Mouse (Mus musculus): ENCODE measurements around the gene Hibadh. TPM values are rescaled to one million over a fixed set of nuclear protein-coding genes. Genes with fewer than 3 reads are reported as not detected.

Hibadh gene
- polyA plus RNA-seq, 1 experiment from 2014 or later = 69.2 TPM

DNA sequence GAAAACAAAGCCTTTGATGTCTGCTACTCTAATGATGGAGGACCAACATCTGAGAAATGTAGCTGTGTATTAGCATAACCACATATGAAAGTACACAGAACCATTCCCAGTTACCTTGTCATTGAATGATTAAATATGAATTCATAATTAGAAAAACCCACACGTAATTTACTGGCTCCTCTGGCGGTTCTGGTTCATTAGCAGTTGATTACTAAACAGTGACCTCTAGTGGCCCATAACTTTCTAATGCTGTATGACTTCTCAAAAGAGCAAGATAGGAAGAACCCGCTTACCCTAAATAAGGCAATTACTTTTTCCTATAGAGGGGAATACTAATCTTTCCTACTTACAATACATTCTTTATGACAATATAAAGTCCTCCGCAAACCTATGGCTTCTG lies 62.9 kb downstream of the Hibadh start:
- no peak overlapping the region for H3K4me2 ChIP-seq (ENCODE audit: low read length)
- no peak for ATAC-seq (replicated peaks; ENCODE audit: low FRiP score, low TSS enrichment, low read depth)
- no peak overlapping the region for H3K9ac ChIP-seq (ENCODE audit: low read length)
- H3K27ac ChIP-seq (ENCODE audit: low read depth) = no peak overlapping the region
- 0 out of 2 replicates have a peak, but pooled peaks cover 2% of the 10 kb centered on the region for H3K36me3 ChIP-seq (ENCODE audit: control insufficient read depth, insufficient read depth, low read length)
- H3K4me3 ChIP-seq (ENCODE audit: low read depth, low read length) = no peak overlapping the region
- WGBS = 25% methylated on average over 4 of the region's 4 CpGs
- H3K27me3 ChIP-seq (replicated peaks; ENCODE audit: control insufficient read depth, insufficient read depth, low read length) = no peaks in the 10 kb centered on the region
- DNase-seq (ENCODE audit: low spot score) = no peak
- H3K4me1 ChIP-seq (replicated peaks; ENCODE audit: control insufficient read depth, insufficient read depth, low read length) = 0 out of 2 replicates have a peak, but pooled peaks cover 3% of the 10 kb centered on the region
- H3K9me3 ChIP-seq (ENCODE audit: control insufficient read depth, low read length) = no peaks in the 10 kb centered on the region

- no peak for ATAC-seq (replicated peaks; ENCODE audit: low FRiP score, low TSS enrichment, low read depth)
Measured at GRCm38 (mm10) chr6:52568706-52569105, 71.5 kb downstream of the Hibadh start.

GRCm38 (mm10) chr6:52567327-52568299 lies 72.6 kb downstream of the Hibadh start:
- Histone ChIP-seq H3K36me3 (ENCODE audit: control insufficient read depth, insufficient read depth, low read length) (no peaks in the 10 kb centered on the region), H3K4me1 (replicated peaks; ENCODE audit: control insufficient read depth, insufficient read depth, low read length) (peaks cover 9% of the 10 kb centered on the region), H3K4me2 (ENCODE audit: low read length) (no peak overlapping the region), H3K9ac (ENCODE audit: low read length) (no peak overlapping the region), H3K27me3 (replicated peaks; ENCODE audit: control insufficient read depth, insufficient read depth, low read length) (no peaks in the 10 kb centered on the region), H3K4me3 (ENCODE audit: low read depth, low read length) (no peak overlapping the region), H3K27ac (ENCODE audit: low read depth) (no peak overlapping the region), H3K9me3 (ENCODE audit: control insufficient read depth, low read length) (no peaks in the 10 kb centered on the region)
- 41% methylated on average over 20 of the region's 20 CpGs for WGBS
- ATAC-seq (replicated peaks; ENCODE audit: low FRiP score, low TSS enrichment, low read depth) (no peak), DNase-seq (ENCODE audit: low spot score) (no peak)

More at GRCm38 (mm10) chr6:52568706-52569105, 71.5 kb downstream of the Hibadh start:
- no peak overlapping the region for H3K27ac ChIP-seq (ENCODE audit: low read depth)
- H3K27me3 ChIP-seq (replicated peaks; ENCODE audit: control insufficient read depth, insufficient read depth, low read length) = no peaks in the 10 kb centered on the region
- no peak overlapping the region for H3K4me3 ChIP-seq (ENCODE audit: low read depth, low read length)
- H3K4me2 ChIP-seq (ENCODE audit: low read length) = no peak overlapping the region
- no peaks in the 10 kb centered on the region for H3K9me3 ChIP-seq (ENCODE audit: control insufficient read depth, low read length)
- H3K36me3 ChIP-seq (ENCODE audit: control insufficient read depth, insufficient read depth, low read length) = 0 out of 2 replicates have a peak, but pooled peaks cover 2% of the 10 kb centered on the region
- no peak for DNase-seq (ENCODE audit: low spot score)
- peaks cover 9% of the 10 kb centered on the region for H3K4me1 ChIP-seq (replicated peaks; ENCODE audit: control insufficient read depth, insufficient read depth, low read length)
- no peak overlapping the region for H3K9ac ChIP-seq (ENCODE audit: low read length)
- WGBS = 81% methylated on average over 6 of the region's 6 CpGs

GRCm38 (mm10) chr6:52565210-52565609 lies 75.0 kb downstream of the Hibadh start:
- no peaks in the 10 kb centered on the region for H3K9me3 ChIP-seq (ENCODE audit: control insufficient read depth, low read length)
- 73% methylated on average over 5 of the region's 5 CpGs for WGBS
- H3K27me3 ChIP-seq (replicated peaks; ENCODE audit: control insufficient read depth, insufficient read depth, low read length) = no peaks in the 10 kb centered on the region
- no peak overlapping the region for H3K27ac ChIP-seq (ENCODE audit: low read depth)
- no peak overlapping the region for H3K4me3 ChIP-seq (ENCODE audit: low read depth, low read length)
- no peak for ATAC-seq (replicated peaks; ENCODE audit: low FRiP score, low TSS enrichment, low read depth)
- H3K36me3 ChIP-seq (ENCODE audit: control insufficient read depth, insufficient read depth, low read length) = no peaks in the 10 kb centered on the region
- no peak overlapping the region for H3K4me2 ChIP-seq (ENCODE audit: low read length)
- no peak overlapping the region for H3K9ac ChIP-seq (ENCODE audit: low read length)
- no peak for DNase-seq (ENCODE audit: low spot score)
- peaks cover 9% of the 10 kb centered on the region for H3K4me1 ChIP-seq (replicated peaks; ENCODE audit: control insufficient read depth, insufficient read depth, low read length)

DNA sequence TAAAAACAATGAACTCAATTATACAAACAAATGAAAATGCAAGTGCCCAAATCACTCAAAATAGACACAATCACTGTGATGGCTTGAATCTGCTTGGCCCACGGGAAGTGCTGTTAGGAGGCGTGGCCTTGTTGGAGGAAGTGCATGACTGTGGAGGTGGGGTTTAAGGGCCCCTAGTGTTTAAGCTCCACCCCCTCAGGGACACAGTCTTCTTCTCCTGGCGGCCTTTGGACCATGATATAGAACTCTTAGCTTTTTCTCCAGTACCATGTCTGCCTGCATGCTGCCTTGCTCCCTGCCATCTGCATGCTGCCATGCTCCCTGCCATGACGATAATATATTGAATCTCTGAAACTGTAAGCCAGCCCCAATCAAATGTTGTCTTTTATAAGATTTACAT lies 77.2 kb downstream of the Hibadh start:
- Histone ChIP-seq H3K9me3 (ENCODE audit: control insufficient read depth, low read length) (no peaks in the 10 kb centered on the region), H3K36me3 (ENCODE audit: control insufficient read depth, insufficient read depth, low read length) (no peaks in the 10 kb centered on the region), H3K27ac (ENCODE audit: low read depth) (no peak overlapping the region), H3K4me3 (ENCODE audit: low read depth, low read length) (no peak overlapping the region), H3K4me2 (ENCODE audit: low read length) (no peak overlapping the region), H3K9ac (ENCODE audit: low read length) (no peak overlapping the region), H3K27me3 (replicated peaks; ENCODE audit: control insufficient read depth, insufficient read depth, low read length) (no peaks in the 10 kb centered on the region), H3K4me1 (replicated peaks; ENCODE audit: control insufficient read depth, insufficient read depth, low read length) (peaks cover 9% of the 10 kb centered on the region)
- WGBS = 88% methylated on average over 4 of the region's 4 CpGs
- ATAC-seq (replicated peaks; ENCODE audit: low FRiP score, low TSS enrichment, low read depth) (no peak), DNase-seq (ENCODE audit: low spot score) (no peak)

GRCm38 (mm10) chr6:52559041-52559440 lies 81.1 kb downstream of the Hibadh start:
- Histone ChIP-seq H3K4me2 (ENCODE audit: low read length) (no peak overlapping the region), H3K27me3 (replicated peaks; ENCODE audit: control insufficient read depth, insufficient read depth, low read length) (no peaks in the 10 kb centered on the region), H3K36me3 (ENCODE audit: control insufficient read depth, insufficient read depth, low read length) (peaks cover 9% of the 10 kb centered on the region; the same call in 1 of the 2 replicates), H3K4me3 (ENCODE audit: low read depth, low read length) (no peak overlapping the region), H3K4me1 (replicated peaks; ENCODE audit: control insufficient read depth, insufficient read depth, low read length) (no peaks in the 10 kb centered on the region), H3K9me3 (ENCODE audit: control insufficient read depth, low read length) (no peaks in the 10 kb centered on the region), H3K27ac (ENCODE audit: low read depth) (no peak overlapping the region), H3K9ac (ENCODE audit: low read length) (no peak overlapping the region)
- no peak for ATAC-seq (replicated peaks; ENCODE audit: low FRiP score, low TSS enrichment, low read depth)
- 82% methylated on average over 3 of the region's 3 CpGs for WGBS
- no peak for DNase-seq (ENCODE audit: low spot score)

- Histone ChIP-seq H3K27ac (ENCODE audit: low read depth) (no peak overlapping the region), H3K4me2 (ENCODE audit: low read length) (no peak overlapping the region), H3K36me3 (ENCODE audit: control insufficient read depth, insufficient read depth, low read length) (peaks cover 23% of the 10 kb centered on the region), H3K4me3 (ENCODE audit: low read depth, low read length) (no peak overlapping the region), H3K4me1 (replicated peaks; ENCODE audit: control insufficient read depth, insufficient read depth, low read length) (peaks cover 4% of the 10 kb centered on the region), H3K27me3 (replicated peaks; ENCODE audit: control insufficient read depth, insufficient read depth, low read length) (no peaks in the 10 kb centered on the region), H3K9ac (ENCODE audit: low read length) (no peak overlapping the region), H3K9me3 (ENCODE audit: control insufficient read depth, low read length) (no peaks in the 10 kb centered on the region)
- DNase-seq (ENCODE audit: low spot score) (no peak), ATAC-seq (replicated peaks; ENCODE audit: low FRiP score, low TSS enrichment, low read depth) (no peak)
- 17% methylated on average over 4 of the region's 4 CpGs for WGBS
Measured at GRCm38 (mm10) chr6:52544376-52544775, 95.8 kb downstream of the Hibadh start.

DNA sequence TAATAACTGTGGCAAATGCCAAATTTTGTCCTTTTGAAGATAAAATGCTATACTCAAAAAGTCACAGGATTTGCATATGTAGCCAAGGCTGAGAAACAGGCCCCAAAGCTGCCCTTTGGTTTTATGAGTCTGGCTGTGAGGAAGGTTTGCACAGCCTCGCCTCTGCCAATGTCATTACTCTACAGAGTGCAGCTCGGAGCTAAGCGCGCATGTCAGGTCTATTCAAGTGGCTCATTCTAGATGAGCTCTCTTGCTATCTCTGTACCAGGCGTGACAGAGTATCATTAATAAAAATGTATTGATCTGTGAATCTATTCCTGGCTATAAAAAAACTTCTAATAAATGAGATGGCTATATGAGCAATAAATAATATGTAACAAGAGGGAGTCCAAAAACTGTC lies 97.7 kb downstream of the Hibadh start:
- H3K4me2 ChIP-seq (ENCODE audit: low read length) = no peak overlapping the region
- peaks cover under 1% of the 10 kb centered on the region; the same call in 1 of the 2 replicates for H3K9me3 ChIP-seq (ENCODE audit: control insufficient read depth, low read length)
- H3K9ac ChIP-seq (ENCODE audit: low read length) = no peak overlapping the region
- ATAC-seq (replicated peaks; ENCODE audit: low FRiP score, low TSS enrichment, low read depth) (no peak), DNase-seq (ENCODE audit: low spot score) (no peak)
- WGBS = 70% methylated on average over 5 of the region's 5 CpGs
- no peak overlapping the region for H3K4me3 ChIP-seq (ENCODE audit: low read depth, low read length)
- H3K4me1 ChIP-seq (replicated peaks; ENCODE audit: control insufficient read depth, insufficient read depth, low read length) = peaks cover 4% of the 10 kb centered on the region
- no peak overlapping the region for H3K27ac ChIP-seq (ENCODE audit: low read depth)
- no peaks in the 10 kb centered on the region for H3K27me3 ChIP-seq (replicated peaks; ENCODE audit: control insufficient read depth, insufficient read depth, low read length)
- peaks cover 21% of the 10 kb centered on the region for H3K36me3 ChIP-seq (ENCODE audit: control insufficient read depth, insufficient read depth, low read length)

Data from intestine, embryonic 14.5 days (tissue).